Mouse (Mus musculus) heart, embryonic 11.5 days (tissue): ENCODE measurements at regions not wholly inside any gene's neighbourhood (a gene's known extent, or its start where the extent isn't known, plus 50 kb on each side); places are given as distances from the start of the nearest gene placed in this dataset.

Source experiments
- ATAC-seq: fragments of 200-750 bp; cut with Nextera tagmentation; replicated peaks from 2 replicates; pipeline ENCODE4 v1.8.0; 2017; ENCODE audit warnings: moderate library complexity; ENCODE audit not compliant: insufficient number of reproducible peaks, low FRiP score, low TSS enrichment
- H3K27ac ChIP-seq: fragments of 300-500 bp; sonication (generic); 2 replicates; pipeline ENCODE4 v1.5.1; 2014; ENCODE audit warnings: mild to moderate bottlenecking, low read depth, low read length
- H3K27me3 ChIP-seq: fragments of 300-500 bp; sonication (generic); 2 replicates; pipeline ENCODE4 v1.6.1; 2014; ENCODE audit warnings: mild to moderate bottlenecking, low read length, mixed read lengths; ENCODE audit not compliant: control insufficient read depth, insufficient read depth
- H3K36me3 ChIP-seq: fragments of 300-500 bp; sonication (generic); 2 replicates; pipeline ENCODE4 v1.6.1; 2014; ENCODE audit warnings: mild to moderate bottlenecking, low read length, moderate library complexity, mixed read lengths; ENCODE audit not compliant: control insufficient read depth, insufficient read depth
- H3K4me1 ChIP-seq: fragments of 300-500 bp; sonication (generic); 2 replicates; pipeline ENCODE4 v1.6.1; 2014; ENCODE audit warnings: low read length; ENCODE audit not compliant: control insufficient read depth, insufficient read depth
- H3K4me2 ChIP-seq: fragments of 300-500 bp; sonication (generic); 2 replicates; pipeline ENCODE4 v1.6.1; 2014; ENCODE audit warnings: mild to moderate bottlenecking, moderate library complexity
- H3K4me3 ChIP-seq: fragments of 300-500 bp; sonication (generic); 2 replicates; pipeline ENCODE4 v1.5.1; 2014; ENCODE audit warnings: low read depth, low read length
- H3K9ac ChIP-seq: fragments of 300-500 bp; sonication (generic); 2 replicates; pipeline ENCODE4 v1.6.1; 2014; ENCODE audit warnings: mild to moderate bottlenecking, low read depth, low read length, moderate library complexity
- H3K9me3 ChIP-seq: fragments of 300-500 bp; sonication (generic); replicated peaks from 2 replicates; pipeline ENCODE4 v1.6.1; 2016; ENCODE audit warnings: low read length; ENCODE audit not compliant: control insufficient read depth
- WGBS: fragments of 180-500 bp; shearing (Covaris S2); extraction: QIAGEN DNeasy Blood & Tissue Kit; methylation state at CpG from one replicate; pipeline ENCODE4 v1.1.7; 2014; ENCODE audit not compliant: insufficient replicate concordance; 5-methylcytosine and 5-hydroxymethylcytosine counted together

- WGBS, result 82% methylated on average over 4 of the region's 4 CpGs
- H3K9ac ChIP-seq, result no peak overlapping the region
- peaks cover 4% of the 10 kb centered on the region; the same call in 1 of the 2 replicates for H3K4me1 ChIP-seq
- H3K36me3 ChIP-seq, result no peaks in the 10 kb centered on the region
- H3K27me3 ChIP-seq, result no peaks in the 10 kb centered on the region
- no peak overlapping the region for H3K27ac ChIP-seq
- H3K9me3 ChIP-seq, result no peaks in the 10 kb centered on the region
- ATAC-seq, result no peak
- no peak overlapping the region for H3K4me3 ChIP-seq
- no peak overlapping the region for H3K4me2 ChIP-seq
Observed at GRCm38 (mm10) chr6:52413639-52414038, 100.3 kb downstream of the Evx1 start.

- Histone ChIP-seq H3K4me3 (no peak overlapping the region), H3K4me1 (peaks cover 4% of the 10 kb centered on the region; the same call in 1 of the 2 replicates), H3K27me3 (no peaks in the 10 kb centered on the region), H3K9ac (no peak overlapping the region), H3K36me3 (no peaks in the 10 kb centered on the region), H3K9me3 (no peaks in the 10 kb centered on the region), H3K4me2 (no peak overlapping the region), H3K27ac (no peak overlapping the region)
- WGBS, result 91% methylated on average over 14 of the region's 14 CpGs
- no peak for ATAC-seq
Observed at GRCm38 (mm10) chr6:52415341-52415946, 102.1 kb downstream of the Evx1 start.

DNA sequence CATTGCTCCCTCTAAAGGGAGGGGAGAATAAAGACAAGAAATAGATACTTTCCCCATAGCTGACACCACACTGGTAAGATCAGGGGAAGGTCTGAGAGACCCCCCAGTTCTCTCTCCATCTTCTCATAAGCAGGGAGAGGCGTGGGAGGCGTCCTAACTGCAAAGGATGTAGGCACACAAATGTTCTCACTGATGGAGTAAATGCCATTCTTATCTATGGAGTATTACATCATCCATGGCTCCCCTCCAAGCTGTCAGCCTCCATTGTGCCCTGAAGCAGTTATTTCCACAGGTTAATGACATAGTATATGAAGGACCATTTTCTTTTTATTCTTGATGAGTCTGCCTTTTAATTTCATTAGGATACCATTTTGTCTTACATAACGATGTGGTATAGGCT lies 103.2 kb downstream of the Evx1 start:
- Histone ChIP-seq H3K4me1 (peaks cover 4% of the 10 kb centered on the region; the same call in 1 of the 2 replicates), H3K4me3 (no peak overlapping the region), H3K9ac (no peak overlapping the region), H3K27me3 (no peaks in the 10 kb centered on the region), H3K9me3 (no peaks in the 10 kb centered on the region), H3K27ac (no peak overlapping the region), H3K36me3 (no peaks in the 10 kb centered on the region), H3K4me2 (no peak overlapping the region)
- ATAC-seq, result no peak
- WGBS, result 39% methylated on average over 3 of the region's 3 CpGs

DNA sequence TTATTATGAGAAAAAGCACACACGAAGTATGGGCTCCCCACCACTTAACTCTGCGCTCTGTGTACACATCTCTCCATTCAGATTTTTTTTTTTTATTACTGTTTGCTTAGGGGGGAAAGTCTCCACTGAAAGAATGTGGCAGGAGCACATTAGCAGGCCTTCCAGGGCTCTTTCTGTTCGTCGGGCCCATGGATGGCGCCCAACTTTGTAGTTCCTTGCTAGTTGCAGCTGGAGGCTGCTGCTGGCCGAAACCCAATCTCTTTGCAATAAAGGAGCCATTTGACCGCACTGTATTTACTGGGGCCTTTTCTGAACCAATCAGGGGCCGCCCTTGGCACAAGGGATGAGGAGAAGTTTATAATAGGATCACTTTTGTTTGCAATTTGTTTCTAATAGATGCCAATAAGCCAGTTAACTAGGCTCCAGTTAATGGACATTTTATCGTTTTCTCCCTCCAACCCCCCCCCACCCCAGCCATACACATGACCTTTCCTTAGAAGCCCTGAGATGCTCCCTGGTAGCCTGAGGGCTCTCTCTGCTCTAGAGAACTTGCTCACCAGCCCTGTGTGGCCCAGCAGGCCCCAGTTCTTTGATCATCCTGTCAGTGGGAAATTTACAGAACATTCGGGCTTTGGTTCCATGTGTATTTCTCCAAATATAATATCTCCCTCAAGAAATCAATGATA lies 104.3 kb downstream of the Evx1 start:
- Histone ChIP-seq H3K36me3 (no peaks in the 10 kb centered on the region), H3K27me3 (no peaks in the 10 kb centered on the region), H3K9me3 (no peaks in the 10 kb centered on the region), H3K9ac (no peak overlapping the region), H3K4me3 (no peak overlapping the region), H3K27ac (no peak overlapping the region), H3K4me1 (peaks cover 4% of the 10 kb centered on the region; the same call in 1 of the 2 replicates), H3K4me2 (no peak overlapping the region)
- WGBS, result 76% methylated on average over 10 of the region's 10 CpGs
- no peak for ATAC-seq

DNA sequence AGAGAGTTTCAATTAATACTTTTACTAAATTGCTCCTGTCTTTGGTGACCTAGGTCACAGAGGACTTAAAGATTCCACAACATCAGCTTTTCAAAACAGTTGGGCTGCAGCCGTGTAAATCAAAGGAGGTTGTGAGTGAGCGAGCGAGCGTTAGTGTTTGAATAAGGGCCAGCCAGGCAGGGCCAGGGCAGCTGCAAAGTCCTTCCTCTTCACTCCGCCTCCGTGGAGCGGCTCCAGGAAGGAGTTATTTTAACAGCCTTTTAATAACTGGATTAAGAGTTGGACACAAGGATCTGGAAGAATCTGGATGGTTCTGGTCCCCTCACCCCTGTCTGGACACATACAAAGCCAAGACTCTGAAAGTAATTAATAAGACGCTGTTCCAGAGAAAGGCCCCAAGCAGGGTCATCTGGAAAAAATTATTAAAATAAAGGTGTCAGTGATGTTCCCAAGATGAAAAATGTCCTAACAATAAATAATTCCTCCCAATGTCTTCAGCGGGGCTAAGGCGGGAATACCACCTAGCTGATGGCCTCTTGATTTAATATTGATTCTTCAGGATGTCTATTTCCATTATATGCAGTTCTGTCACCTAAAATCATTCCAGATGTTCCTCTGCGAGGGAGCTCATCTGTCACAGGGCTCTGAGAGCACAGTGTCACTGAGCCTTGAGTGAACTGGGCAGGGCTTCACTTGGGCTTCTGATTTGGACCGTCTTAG lies 105.3 kb downstream of the Evx1 start:
- 58% methylated on average over 12 of the region's 12 CpGs for WGBS
- Histone ChIP-seq H3K27me3 (no peaks in the 10 kb centered on the region), H3K4me2 (no peak overlapping the region), H3K4me3 (no peak overlapping the region), H3K9ac (no peak overlapping the region), H3K27ac (no peak overlapping the region), H3K36me3 (no peaks in the 10 kb centered on the region), H3K4me1 (peaks cover 4% of the 10 kb centered on the region; the same call in 1 of the 2 replicates), H3K9me3 (no peaks in the 10 kb centered on the region)
- ATAC-seq, result no peak

- Histone ChIP-seq H3K9me3 (no peaks in the 10 kb centered on the region), H3K4me3 (no peak overlapping the region), H3K9ac (no peak overlapping the region), H3K4me2 (no peak overlapping the region), H3K27ac (no peak overlapping the region), H3K36me3 (no peaks in the 10 kb centered on the region), H3K27me3 (no peaks in the 10 kb centered on the region), H3K4me1 (peaks cover 4% of the 10 kb centered on the region; the same call in 1 of the 2 replicates)
- WGBS, result 73% methylated on average over 7 of the region's 7 CpGs
- no peak for ATAC-seq
Observed at GRCm38 (mm10) chr6:52420276-52420970, 107.1 kb downstream of the Evx1 start.

DNA sequence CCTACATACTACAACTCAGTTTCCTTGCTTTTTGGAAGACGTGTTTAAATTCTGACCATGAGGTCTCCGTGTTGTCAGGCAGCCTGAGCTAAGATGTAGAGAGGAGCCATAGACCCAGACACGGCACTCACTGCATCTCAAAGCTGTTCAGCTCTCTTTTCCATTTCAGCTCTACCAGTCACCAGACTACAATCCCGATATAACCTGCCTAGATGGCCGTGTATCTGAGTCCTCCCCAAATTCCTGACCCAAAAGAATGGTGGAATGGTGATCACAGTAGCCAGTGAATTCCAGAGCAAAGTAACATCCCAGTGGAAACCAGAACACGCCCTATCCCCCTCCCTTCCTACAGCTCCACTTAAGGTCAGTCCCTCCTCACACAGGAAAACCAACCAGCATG lies 108.5 kb downstream of the Evx1 start:
- H3K27ac ChIP-seq, result no peak overlapping the region
- no peaks in the 10 kb centered on the region for H3K4me1 ChIP-seq
- no peaks in the 10 kb centered on the region for H3K9me3 ChIP-seq
- no peak for ATAC-seq
- no peaks in the 10 kb centered on the region for H3K36me3 ChIP-seq
- H3K27me3 ChIP-seq, result no peaks in the 10 kb centered on the region
- H3K9ac ChIP-seq, result no peak overlapping the region
- 73% methylated on average over 6 of the region's 6 CpGs for WGBS
- no peak overlapping the region for H3K4me2 ChIP-seq
- H3K4me3 ChIP-seq, result no peak overlapping the region

GRCm38 (mm10) chr6:52422686-52423085 lies 109.4 kb downstream of the Evx1 start:
- no peak for ATAC-seq
- Histone ChIP-seq H3K27ac (no peak overlapping the region), H3K9me3 (no peaks in the 10 kb centered on the region), H3K4me1 (no peaks in the 10 kb centered on the region), H3K4me3 (no peak overlapping the region), H3K9ac (no peak overlapping the region), H3K27me3 (no peaks in the 10 kb centered on the region), H3K36me3 (no peaks in the 10 kb centered on the region), H3K4me2 (no peak overlapping the region)
- WGBS, result 80% methylated on average over 10 of the region's 10 CpGs
